Mouse (Mus musculus) embryo, embryonic 10 days (tissue): ENCODE data around the gene Tbc1d8.
A peak's percentile ranks its signal among the peaks of the same experiment; 100 is the strongest.

ENCODE experiments used
- DNase-seq: peaks from one replicate; pipeline ENCODE4 v3.0.0-alpha.2; 2015; ENCODE audit warnings: low spot score

Tbc1d8 gene

GRCm38 (mm10) chr1:39394096-39394495, 84.5 kb downstream of the Tbc1d8 start:
- no peak for DNase-seq

- no peak for DNase-seq
Observed at GRCm38 (mm10) chr1:39393217-39393867, 85.2 kb downstream of the Tbc1d8 start.

- DNase-seq = peak; percentile 80
Observed at GRCm38 (mm10) chr1:39392189-39392588, 86.4 kb downstream of the Tbc1d8 start.

- DNase-seq = no peak
Observed at GRCm38 (mm10) chr1:39391652-39392051, 86.9 kb downstream of the Tbc1d8 start.

- DNase-seq = no peak
Observed at GRCm38 (mm10) chr1:39389338-39389737, 89.2 kb downstream of the Tbc1d8 start.

GRCm38 (mm10) chr1:39388163-39388562, 90.4 kb downstream of the Tbc1d8 start:
- no peak for DNase-seq

- DNase-seq = no peak
Observed at GRCm38 (mm10) chr1:39387497-39387896, 91.1 kb downstream of the Tbc1d8 start.

- DNase-seq = no peak
Observed at GRCm38 (mm10) chr1:39386456-39386855, 92.1 kb downstream of the Tbc1d8 start.

GRCm38 (mm10) chr1:39384914-39385313, 93.6 kb downstream of the Tbc1d8 start:
- DNase-seq = no peak

GRCm38 (mm10) chr1:39381017-39381416, 97.5 kb downstream of the Tbc1d8 start:
- no peak for DNase-seq

- DNase-seq = no peak
Observed at GRCm38 (mm10) chr1:39379021-39379420, 99.5 kb downstream of the Tbc1d8 start.

- DNase-seq = no peak
Observed at GRCm38 (mm10) chr1:39378540-39378939, 100.0 kb downstream of the Tbc1d8 start.

GRCm38 (mm10) chr1:39376726-39377240, 101.8 kb downstream of the Tbc1d8 start:
- no peak for DNase-seq

GRCm38 (mm10) chr1:39376121-39376520, 102.4 kb downstream of the Tbc1d8 start:
- DNase-seq = no peak

GRCm38 (mm10) chr1:39374231-39374809, 104.2 kb downstream of the Tbc1d8 start:
- no peak for DNase-seq

- DNase-seq = no peak
Observed at GRCm38 (mm10) chr1:39373378-39373777, 105.2 kb downstream of the Tbc1d8 start.

- DNase-seq = no peak
Observed at GRCm38 (mm10) chr1:39372220-39372843, 106.2 kb downstream of the Tbc1d8 start.

- no peak for DNase-seq
Observed at GRCm38 (mm10) chr1:39370431-39370830, 108.1 kb downstream of the Tbc1d8 start.

GRCm38 (mm10) chr1:39368267-39368841, 110.2 kb downstream of the Tbc1d8 start:
- no peak for DNase-seq

- peak; percentile 98 for DNase-seq
Observed at GRCm38 (mm10) chr1:39367601-39368266, 110.8 kb downstream of the Tbc1d8 start, which contains the start of gene Rpl31. Rpl31 (plus strand) TSS chr1:39367842.

GRCm38 (mm10) chr1:39367045-39367444, 111.5 kb downstream of the Tbc1d8 start:
- DNase-seq = no peak

GRCm38 (mm10) chr1:39365562-39365961, 113.0 kb downstream of the Tbc1d8 start:
- DNase-seq = no peak
